Mouse (Mus musculus) lung, postnatal 25 days (tissue): ENCODE data around the gene Ccdc89.

Source experiments
- DNase-seq: peaks from one replicate; pipeline ENCODE4 v3.0.0; 2022; ENCODE audit warnings: low spot score

The Ccdc89 gene

DNA sequence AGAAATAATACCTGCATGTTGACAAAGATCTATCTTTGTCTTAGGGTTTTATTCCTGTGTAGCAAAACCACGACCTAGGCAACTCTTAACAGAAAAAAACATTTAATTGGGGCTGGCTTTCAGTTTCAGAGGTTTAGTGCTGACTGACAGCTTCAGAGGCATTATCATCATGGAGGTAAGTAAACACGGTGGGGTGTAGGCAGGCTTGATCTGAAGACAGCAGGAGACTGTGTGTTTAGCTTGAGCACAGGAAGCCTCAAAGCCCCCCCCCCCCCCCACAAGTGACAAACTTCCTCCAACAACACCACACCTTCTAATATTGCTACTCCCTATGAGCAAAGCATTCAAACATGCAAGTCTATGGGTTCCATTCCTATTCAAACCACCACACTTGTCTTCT lies 47.1 kb downstream of the Ccdc89 start:
- DNase-seq, result no peak

DNA sequence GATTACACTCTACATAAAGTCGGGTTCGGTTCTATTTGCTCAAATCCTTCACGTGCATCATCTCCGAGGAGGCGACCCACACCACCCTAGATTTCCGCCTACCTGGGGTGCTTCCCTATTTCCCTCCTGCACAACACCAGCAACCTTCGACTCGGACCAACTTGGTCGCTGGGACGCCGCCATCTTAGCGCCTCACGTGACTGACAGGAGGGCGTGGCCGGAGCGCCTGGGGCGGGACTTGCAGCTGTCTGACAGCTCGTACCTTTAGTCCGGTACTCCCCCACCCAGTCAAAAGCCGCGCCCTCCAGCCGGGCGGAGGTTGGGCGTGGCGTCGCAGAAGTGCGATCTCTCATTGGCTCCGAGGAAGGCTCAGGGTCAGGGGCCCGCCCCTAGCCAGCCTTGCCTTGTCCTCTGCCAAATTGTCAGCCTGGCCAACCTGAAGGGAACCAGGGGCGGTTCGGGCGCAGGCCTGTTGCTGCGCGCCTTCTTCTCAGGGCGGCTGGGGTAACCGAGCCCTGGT lies 49.5 kb downstream of the Ccdc89 start, which contains the start of gene Tmem126b:
Gene Tmem126b (minus strand): TSS at position 209 of the 520 bp plus-strand sequence.
- DNase-seq, result peak; percentile 100

DNA sequence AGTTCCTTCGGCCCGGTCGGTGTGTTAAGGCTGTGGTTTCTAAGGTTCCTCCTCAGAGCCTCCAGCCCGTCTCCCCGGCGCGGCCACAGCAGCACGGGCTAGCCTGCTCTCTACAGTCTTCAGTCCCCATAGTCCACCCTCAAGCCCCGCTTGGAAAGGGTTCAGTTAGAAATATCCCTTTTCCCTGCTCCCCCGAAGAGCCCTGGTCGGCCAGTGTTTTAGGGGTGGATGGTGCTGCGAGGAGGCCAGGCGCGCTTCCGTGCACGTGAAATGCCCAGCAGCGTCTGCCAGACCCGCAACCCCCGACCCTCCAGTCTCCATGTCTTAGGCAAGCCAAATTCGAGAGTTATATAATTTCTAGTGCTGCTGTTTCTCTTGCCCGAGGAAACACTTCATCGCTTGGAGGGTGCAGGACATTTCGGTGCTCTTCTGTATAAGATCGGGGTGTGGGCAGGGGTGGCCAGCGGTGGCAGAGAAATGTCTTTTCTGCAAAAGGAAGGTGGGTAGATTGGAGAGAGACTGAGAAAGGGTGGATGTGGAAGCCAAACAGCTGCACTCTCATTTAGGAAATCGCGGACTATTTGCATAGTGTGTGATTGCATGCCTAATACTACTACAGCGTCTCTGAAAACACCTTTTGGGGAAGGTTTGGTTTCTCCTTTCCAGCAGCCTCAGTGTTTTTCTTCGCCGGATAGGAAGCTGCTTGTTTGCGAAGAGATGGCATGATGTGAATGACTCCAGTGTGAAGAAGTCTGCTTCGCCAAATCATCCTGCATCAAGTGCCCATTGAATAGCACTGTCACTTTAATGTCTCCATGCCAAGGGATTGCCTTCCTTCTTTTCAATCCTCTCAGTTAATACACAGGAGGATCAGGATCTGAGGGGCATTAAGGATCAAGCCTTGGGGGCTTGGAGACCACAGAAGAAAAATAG lies 50.2 kb downstream of the Ccdc89 start, which contains the start of gene Dlg2:
Gene Dlg2 (plus strand): TSS at position 360 of the 933 bp plus-strand sequence.
- peak; percentile 9 for DNase-seq
